Mouse (Mus musculus) CH12.LX (cell line): ENCODE results near the gene Arhgap25.

Experiments
- CHD1 ChIP-seq: IDR thresholded peaks from 2 replicates; pipeline ENCODE4 v1.6.1; 2012; ENCODE audit warnings: low read depth, low read length, improper control_type of control experiment, inconsistent platforms
- EP300 ChIP-seq: IDR thresholded peaks from 2 replicates; pipeline ENCODE4 v1.6.1; 2011; ENCODE audit warnings: low read length, improper control_type of control experiment
- MAX ChIP-seq: IDR thresholded peaks from 2 replicates; pipeline ENCODE4 v1.6.1; 2011; ENCODE audit warnings: low read length, improper control_type of control experiment
- POLR2A ChIP-seq: IDR thresholded peaks from 2 replicates; pipeline ENCODE4 v1.6.1; 2011; ENCODE audit warnings: low read depth, mild to moderate bottlenecking, improper control_type of control experiment, low read length
- TCF12 ChIP-seq: IDR thresholded peaks from 2 replicates; pipeline ENCODE4 v1.6.1; 2014; ENCODE audit warnings: low read depth, mild to moderate bottlenecking, inconsistent platforms, low read length, improper control_type of control experiment
- USF2 ChIP-seq: conservative IDR thresholded peaks from 2 replicates; pipeline ENCODE4 v1.6.1; 2011; ENCODE audit warnings: low read depth, low read length, improper control_type of control experiment

- no peak for TF ChIP-seq POLR2A
- no peak for TF ChIP-seq TCF12
- TF ChIP-seq USF2, result no peak
- TF ChIP-seq CHD1, result no peak
- no peak for TF ChIP-seq MAX
- no peak for TF ChIP-seq EP300
Observed at GRCm38 (mm10) chr6:87424037-87424816, 108.8 kb downstream of the Arhgap25 start.
